Comparison of ENCODE assay signal across 15 mouse cellular contexts in the genomic region with DNA sequence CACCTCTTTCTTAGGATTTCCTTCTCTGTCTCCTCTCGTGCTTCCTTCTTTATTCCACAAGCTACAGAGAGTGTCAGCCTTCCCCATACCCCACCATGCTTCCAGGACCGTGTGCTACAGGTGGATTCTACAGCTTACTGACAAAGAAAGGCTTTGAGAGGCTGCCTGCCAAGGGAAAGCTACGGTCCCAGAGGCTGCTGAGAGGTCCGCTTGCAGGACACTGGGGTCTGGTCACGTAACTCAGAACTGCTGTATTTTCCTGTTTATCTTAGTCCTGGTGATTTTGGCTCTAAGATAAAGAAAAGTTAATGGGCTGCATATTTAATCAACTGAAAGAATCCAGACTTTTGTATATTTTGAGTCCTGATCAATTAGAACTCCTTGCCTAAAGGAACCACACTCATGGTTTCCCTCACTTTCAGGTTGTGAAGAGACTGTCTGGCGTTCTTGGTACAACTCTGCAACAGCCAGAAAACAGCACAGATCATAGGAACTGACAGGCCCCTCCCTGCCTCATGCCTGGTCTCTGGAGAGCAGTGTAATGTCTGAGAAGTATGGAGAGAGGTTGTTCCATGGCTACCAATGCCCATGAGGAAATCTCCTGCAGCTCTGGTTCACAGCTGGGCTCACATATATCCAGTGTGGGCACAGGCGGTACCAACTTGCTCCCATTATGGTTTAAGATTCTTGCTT. TPM values are rescaled to one million over a fixed set of nuclear protein-coding genes. Genes with fewer than 3 reads are reported as not detected.
"Had no signal": no experiment of that assay in that cellular context is flagged by ENCODE, and none has a peak within 500 bp of the region (broad histone marks: within the 10 kb centered on the region; RNA-seq: fewer than 3 reads in every experiment).

No protein-coding gene starts in this region.

- H3K9me3 ChIP-seq: liver, embryonic 12.5 days; midbrain, embryonic 10.5 days; neural tube, embryonic 13.5 days had no signal

- ATAC-seq: hindbrain, embryonic 16.5 days; inflammation-experienced regulatory T-cells, adult 6 months; liver, embryonic 12.5 days had no signal

- H3K36me3 ChIP-seq: liver, embryonic 12.5 days; midbrain, embryonic 10.5 days; neural tube, embryonic 13.5 days had no signal

- H3K4me1 ChIP-seq: liver, embryonic 12.5 days; midbrain, embryonic 10.5 days had no signal

- H3K4me3 ChIP-seq: liver, embryonic 12.5 days; midbrain, embryonic 10.5 days; neural tube, embryonic 13.5 days had no signal

- H3K4me2 ChIP-seq: liver, embryonic 12.5 days; neural tube, embryonic 13.5 days had no signal

- H3K27me3 ChIP-seq: liver, embryonic 12.5 days; neural tube, embryonic 13.5 days had no signal

- H3K27ac ChIP-seq: kidney, postnatal 0 days; liver, embryonic 12.5 days; midbrain, embryonic 10.5 days; neural tube, embryonic 13.5 days had no signal

- DNase-seq: kidney, adult 8-10 months; kidney, postnatal 36 days; left cerebral cortex, postnatal 4 days; midbrain, embryonic 14.5 days; right cerebral cortex, postnatal 14 days; thymus, adult 2 months; thymus, postnatal 25 days had no signal

- H3K9ac ChIP-seq: liver, embryonic 12.5 days; neural tube, embryonic 13.5 days had no signal

RNA-seq across cellular contexts. Expression of gene Kcnj15, which starts 35.2 kb away (rescaled TPM):
- total RNA-seq: megakaryocyte, adult 5-6 weeks; monocyte, adult 5-6 weeks had no signal
- polyA plus RNA-seq: midbrain, embryonic 14.5 days had no signal
